Mouse (Mus musculus) heart, adult 2 months (tissue): ENCODE results near the gene Tspear.

ENCODE experiments used
- CTCF ChIP-seq: fragments of 200-600 bp; IDR thresholded peaks from 2 replicates; pipeline ENCODE4 v1.8.1; 2022; ENCODE audit warnings: antibody characterized with exemption, mild to moderate bottlenecking, moderate library complexity
- POLR2A ChIP-seq: fragments of 200-500 bp; IDR thresholded peaks from 2 replicates; pipeline ENCODE4 v1.6.1; 2011; ENCODE audit warnings: mild to moderate bottlenecking, low read depth, low read length, control low read depth; ENCODE audit not compliant: insufficient read depth

- TF ChIP-seq CTCF: no peak
- TF ChIP-seq POLR2A: no peak
These were observed 27.4 kb downstream of the Tspear start for GRCm38 (mm10) chr10:77713734-77714133.
